Mouse (Mus musculus): ENCODE data around the gene Usp4.

Usp4 gene

DNA sequence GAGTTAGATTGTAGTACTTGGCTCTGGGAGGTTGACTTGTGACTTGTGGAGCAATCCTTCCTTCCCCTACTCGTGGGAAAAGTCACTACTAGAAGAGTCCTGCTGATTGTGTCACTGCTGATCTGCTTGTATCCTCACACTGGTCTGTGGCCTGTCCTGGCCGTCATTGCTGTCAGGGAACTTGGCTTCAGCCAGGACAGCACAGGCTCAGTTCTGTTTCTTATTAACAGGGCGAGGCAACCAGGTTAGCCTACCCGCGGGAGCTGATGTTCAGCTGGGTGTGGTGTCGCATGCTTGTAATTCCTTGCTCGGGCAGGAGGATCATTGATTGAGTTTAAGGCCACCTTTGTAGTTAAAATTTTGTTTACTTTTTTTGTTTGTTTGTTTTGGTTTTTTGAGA is 37.4 kb downstream of the Usp4 start:
- TF ChIP-seq GATA4 (IDR thresholded peaks at IDR 0.05; ENCODE audit: insufficient replicate concordance, low read length), result no peak

DNA sequence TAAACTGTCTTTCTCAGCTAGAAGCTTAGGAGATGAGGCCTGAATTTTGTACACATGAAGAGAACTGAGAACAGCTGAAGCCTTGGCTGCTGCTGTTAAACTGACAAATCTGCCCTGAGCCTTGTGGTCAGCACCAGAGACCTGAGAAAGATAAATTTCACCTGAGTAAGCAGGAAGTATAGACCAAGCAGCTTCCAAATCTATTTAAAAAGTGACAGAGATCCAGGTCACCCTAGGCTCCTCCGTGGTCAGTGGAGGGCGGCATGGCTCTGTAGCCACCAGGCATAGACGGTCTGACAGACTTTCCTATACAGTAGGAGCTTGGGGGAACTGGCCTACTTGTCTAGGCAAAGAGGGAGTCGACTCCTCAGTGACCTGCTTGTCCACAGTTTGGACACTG is 39.2 kb downstream of the Usp4 start:
- TF ChIP-seq GATA4 (IDR thresholded peaks at IDR 0.05; ENCODE audit: insufficient replicate concordance, low read length), result no peak

DNA sequence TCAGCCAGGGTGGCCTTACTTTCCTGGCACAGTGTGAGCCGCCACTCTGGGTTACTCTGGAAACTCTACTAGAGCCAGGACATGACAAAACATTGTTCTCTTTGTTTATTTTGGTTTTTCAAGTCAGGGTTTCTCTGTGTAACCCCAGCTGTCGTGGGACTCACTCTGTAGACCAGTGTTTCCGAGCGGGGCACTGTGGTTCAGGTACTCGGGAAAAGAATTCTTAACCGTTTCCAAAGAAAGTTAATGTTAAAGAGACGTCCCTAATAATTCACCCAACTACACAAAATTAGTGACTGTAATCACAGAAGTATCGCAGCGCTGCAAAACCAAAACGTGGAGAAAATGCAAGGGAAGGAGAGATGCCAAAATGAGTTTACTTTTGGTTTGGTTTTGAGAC is 40.9 kb downstream of the Usp4 start:
- TF ChIP-seq GATA4 (IDR thresholded peaks at IDR 0.05; ENCODE audit: insufficient replicate concordance, low read length), result no peak

DNA sequence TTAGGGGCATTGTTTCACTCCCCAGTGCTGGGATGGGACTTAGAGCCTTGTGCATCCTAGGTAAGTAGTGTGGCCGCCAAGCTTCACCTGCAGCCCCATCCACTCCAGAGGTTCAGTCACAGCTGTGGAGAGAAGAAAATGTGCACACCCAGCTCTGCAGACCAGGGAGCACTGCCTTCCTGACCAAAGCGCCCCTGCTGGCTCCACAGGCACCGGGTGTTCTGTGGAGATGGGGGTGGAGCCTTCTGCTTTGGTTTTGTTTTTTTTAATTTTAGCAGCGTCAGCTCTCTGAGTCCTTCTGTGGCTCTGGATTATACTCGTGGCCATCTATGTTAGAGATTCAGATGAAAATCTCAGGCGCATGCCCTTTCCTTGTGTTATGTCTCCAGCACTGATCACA is 41.6 kb downstream of the Usp4 start:
- no peak for TF ChIP-seq GATA4 (IDR thresholded peaks at IDR 0.05; ENCODE audit: insufficient replicate concordance, low read length)

DNA sequence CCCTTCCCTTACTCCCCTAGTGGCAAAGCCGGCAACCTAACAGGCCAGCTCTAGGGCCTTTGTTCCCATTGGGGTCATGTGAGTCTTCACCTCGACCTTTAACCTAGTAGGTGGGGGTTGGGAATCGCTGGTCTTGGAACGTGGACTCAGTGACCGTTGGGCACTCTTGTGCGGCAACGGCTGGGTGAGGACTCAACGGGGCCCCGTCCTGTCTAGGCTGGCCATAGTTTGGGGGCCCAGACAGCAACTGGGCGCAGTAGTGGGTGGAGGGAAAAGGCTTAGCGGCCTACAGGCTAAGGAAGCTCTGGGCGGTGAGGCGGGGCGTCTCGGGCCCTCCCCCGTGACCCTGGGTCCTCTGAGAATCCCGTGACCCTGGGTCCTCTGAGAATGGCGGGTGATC is 45.0 kb downstream of the Usp4 start, which contains the start of gene 1700102P08Rik:
Gene 1700102P08Rik (plus strand): TSS at position 130 of the 400 bp plus-strand sequence.
- TF ChIP-seq GATA4 (IDR thresholded peaks at IDR 0.05; ENCODE audit: insufficient replicate concordance, low read length), result no peak

- TF ChIP-seq GATA4 (IDR thresholded peaks at IDR 0.05; ENCODE audit: insufficient replicate concordance, low read length), result no peak
Observed at GRCm38 (mm10) chr9:108394191-108394590, 46.5 kb downstream of the Usp4 start.

DNA sequence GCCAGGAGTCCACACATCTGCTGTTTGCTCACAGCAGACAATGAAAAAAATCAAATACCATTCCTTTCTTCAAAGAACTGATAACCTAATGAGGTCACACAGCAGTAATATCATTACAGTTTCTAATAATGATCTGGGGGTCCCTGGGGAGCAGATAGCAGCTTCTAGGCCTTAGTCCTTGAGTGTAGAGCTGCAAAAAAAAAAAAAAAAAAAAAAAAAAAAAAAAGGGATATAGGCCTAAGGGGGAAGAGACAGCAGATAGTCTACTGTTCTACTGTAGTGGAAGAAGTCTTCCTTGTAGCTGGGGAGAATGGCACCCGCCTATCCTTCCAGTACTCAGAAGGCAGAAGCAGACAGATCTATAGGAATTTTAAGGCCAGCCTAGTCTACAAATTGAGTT is 47.8 kb downstream of the Usp4 start:
- no peak for TF ChIP-seq GATA4 (IDR thresholded peaks at IDR 0.05; ENCODE audit: insufficient replicate concordance, low read length)

DNA sequence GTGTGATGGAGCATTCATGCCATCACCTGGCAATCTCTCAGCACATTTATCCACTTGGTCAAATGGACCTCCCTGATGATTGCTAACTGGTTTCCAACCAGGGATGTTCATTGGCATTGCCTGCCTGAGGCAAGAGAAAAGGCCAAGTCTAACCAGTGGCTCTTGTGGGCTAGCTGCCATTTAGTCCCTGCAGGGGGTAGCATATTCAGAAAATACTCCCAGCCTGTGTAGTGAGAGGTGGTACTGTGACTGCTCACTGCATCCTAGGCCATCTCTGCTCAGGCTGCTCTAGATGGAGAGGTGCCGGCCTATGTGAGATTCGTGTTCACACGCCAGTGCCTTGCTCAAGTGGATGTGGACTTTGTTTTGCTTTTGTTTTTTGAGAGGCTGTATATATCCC is 50.7 kb downstream of the Usp4 start:
- TF ChIP-seq GATA4 (IDR thresholded peaks at IDR 0.05; ENCODE audit: insufficient replicate concordance, low read length), result no peak

GRCm38 (mm10) chr9:108401186-108401960 is 53.7 kb downstream of the Usp4 start:
- no peak for TF ChIP-seq GATA4 (IDR thresholded peaks at IDR 0.05; ENCODE audit: insufficient replicate concordance, low read length)

GRCm38 (mm10) chr9:108403081-108403480 is 55.4 kb downstream of the Usp4 start:
- no peak for TF ChIP-seq GATA4 (IDR thresholded peaks at IDR 0.05; ENCODE audit: insufficient replicate concordance, low read length)

- peak; percentile 75; the same call in 1 of the 2 replicates for TF ChIP-seq GATA4 (IDR thresholded peaks at IDR 0.05; ENCODE audit: insufficient replicate concordance, low read length)
Observed at GRCm38 (mm10) chr9:108404451-108404850, 56.8 kb downstream of the Usp4 start.

- TF ChIP-seq GATA4 (IDR thresholded peaks at IDR 0.05; ENCODE audit: insufficient replicate concordance, low read length), result no peak
Observed at GRCm38 (mm10) chr9:108409535-108409934, 61.9 kb downstream of the Usp4 start.

GRCm38 (mm10) chr9:108411381-108411942 is 63.8 kb downstream of the Usp4 start:
- TF ChIP-seq GATA4 (IDR thresholded peaks at IDR 0.05; ENCODE audit: insufficient replicate concordance, low read length), result no peak

- TF ChIP-seq GATA4 (IDR thresholded peaks at IDR 0.05; ENCODE audit: insufficient replicate concordance, low read length), result no peak
Observed at GRCm38 (mm10) chr9:108412221-108412620, 64.6 kb downstream of the Usp4 start.

DNA sequence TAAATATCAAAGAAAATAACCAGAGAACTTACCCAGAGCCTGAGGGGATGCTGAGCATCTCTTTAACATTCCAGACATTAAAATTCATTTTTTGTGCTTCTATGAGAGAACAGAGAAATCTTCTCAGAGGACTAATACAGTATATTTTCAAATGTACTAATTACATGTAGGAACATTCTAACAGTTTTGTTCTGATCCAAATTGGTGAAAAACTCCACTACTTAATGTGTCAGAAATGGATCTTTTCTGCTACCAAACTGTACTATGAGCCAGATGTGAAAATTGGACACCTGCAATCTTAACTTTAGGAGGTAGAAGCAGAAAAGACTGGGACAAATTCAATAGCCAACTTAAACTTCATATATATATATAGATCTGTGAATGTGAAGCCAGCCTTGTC is 80.7 kb downstream of the Usp4 start, which contains the start of gene Ccdc36:
Gene Ccdc36 (minus strand): TSS at position 101 of the 400 bp plus-strand sequence.
- no peak for TF ChIP-seq GATA4 (IDR thresholded peaks at IDR 0.05; ENCODE audit: insufficient replicate concordance, low read length)

GRCm38 (mm10) chr9:108431431-108432067 is 83.9 kb downstream of the Usp4 start:
- TF ChIP-seq GATA4 (IDR thresholded peaks at IDR 0.05; ENCODE audit: insufficient replicate concordance, low read length), result no peak

Data from liver, adult (tissue).